Mouse (Mus musculus) right cerebral cortex, postnatal 25 days (tissue): ENCODE measurements around the gene Bzw2.

Source experiments
- DNase-seq: peaks from one replicate; pipeline ENCODE4 v3.0.0; 2022

Bzw2 gene

DNA sequence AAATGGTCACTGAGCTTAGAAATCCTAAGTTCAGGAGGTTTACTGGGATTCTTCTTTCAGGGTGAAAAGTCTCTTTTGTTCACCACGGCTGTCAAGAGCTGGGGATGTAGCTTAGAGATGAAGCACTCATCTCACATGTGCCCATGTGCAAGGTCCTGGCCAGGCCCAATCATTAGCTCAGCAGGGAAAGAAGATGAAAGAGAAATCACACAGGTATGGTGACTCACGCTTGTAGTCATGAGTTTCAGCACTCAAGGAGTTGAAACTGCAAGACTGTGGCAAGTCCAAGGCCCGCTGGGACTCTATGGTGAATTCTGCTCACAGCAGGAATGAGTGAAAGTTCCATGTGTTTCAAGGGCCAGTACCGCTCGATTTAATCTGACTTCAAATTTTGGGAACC, 23.8 kb downstream of the Bzw2 start:
- DNase-seq, result no peak

DNA sequence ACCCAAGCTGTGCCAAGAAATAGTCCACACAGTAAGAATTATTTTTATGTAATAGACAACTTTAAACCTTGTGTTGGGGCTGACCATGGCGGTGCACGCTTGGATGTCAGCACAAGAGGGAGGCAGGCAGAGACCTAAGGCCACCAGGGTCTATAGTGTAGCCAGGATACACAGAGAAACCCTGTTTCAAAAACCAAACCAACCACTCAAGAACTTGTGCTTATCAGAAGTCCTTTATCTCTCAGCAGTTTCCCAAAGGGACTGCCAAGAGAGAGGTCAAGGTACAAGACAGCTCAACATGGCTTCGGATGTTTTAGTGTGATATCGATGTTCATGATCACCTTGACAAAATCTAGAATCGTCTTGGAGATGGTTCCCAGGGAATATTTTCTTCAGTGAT, 24.3 kb downstream of the Bzw2 start:
- no peak for DNase-seq

DNA sequence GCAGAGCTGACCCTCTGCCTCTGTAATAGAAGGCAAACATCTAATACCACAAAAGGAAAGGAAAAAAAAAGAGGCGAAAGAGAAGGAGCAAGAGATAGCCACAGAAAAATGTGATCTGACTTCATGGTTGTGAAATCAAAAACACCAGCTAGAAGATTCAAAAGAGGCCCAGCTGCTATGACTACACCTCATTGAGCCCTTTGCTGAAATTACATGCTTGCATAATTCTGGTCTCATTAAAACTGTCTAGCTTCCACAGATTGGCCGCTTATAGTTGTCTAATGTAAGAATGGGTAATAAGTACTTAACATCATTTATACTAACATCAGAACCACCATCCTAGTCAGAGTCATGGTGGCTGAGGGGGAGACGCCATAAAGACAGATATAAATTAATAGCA, 25.2 kb downstream of the Bzw2 start:
- DNase-seq, result no peak

DNA sequence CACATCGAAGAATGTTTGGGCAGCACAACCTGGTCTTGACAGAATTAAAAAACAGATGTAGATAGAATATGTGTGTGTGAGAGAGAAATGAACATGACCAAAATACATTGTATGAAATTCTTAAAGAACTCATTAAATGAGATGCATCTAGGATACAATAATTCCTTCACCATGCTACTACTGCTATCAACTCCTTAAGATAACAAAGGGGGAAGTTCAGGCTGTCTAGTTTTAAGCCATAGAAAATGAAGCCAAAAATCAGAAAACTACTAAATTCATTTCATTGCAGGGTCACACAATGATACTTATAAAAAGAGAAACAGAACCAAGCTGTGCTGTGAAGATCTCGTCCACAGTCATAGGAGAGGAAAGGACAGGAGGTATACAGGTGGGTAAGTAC, 25.6 kb downstream of the Bzw2 start:
- no peak for DNase-seq

DNA sequence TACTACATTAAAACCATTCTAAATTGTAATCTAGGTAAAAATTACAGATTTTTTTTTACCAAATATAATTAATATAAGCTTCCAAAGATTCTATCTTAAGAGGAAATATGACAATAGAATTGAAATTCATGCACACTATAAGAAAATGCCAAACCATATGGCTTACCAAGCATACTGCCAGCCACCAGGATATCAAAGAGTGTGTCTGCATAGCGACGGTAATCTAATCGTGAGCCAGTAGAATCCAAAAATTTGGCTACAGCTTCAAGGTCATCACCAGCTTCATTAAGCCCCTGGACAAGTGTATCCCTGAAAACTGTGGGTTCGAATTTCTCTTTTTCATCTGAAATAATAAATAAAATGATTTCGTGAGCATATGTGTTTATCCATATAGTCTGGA, 28.1 kb downstream of the Bzw2 start:
- no peak for DNase-seq

DNA sequence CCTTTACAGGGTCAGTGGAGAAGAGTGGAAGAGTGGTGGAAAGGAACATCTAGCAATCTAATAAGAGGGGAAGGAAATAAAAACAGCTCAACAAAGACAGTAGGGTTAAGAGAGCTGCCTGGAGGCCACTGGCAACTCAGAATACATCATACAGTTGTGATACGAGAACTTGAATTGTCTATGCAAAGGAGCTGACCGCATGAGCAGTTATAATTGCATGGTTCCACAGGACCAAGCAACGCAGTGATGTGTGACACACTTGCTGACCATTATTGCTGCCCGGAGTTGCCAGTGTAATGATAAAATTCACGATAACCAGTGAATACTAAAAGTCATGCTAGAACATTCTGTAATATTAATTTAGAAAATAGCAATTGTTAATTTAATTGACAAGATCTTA, 31.8 kb downstream of the Bzw2 start:
- no peak for DNase-seq

DNA sequence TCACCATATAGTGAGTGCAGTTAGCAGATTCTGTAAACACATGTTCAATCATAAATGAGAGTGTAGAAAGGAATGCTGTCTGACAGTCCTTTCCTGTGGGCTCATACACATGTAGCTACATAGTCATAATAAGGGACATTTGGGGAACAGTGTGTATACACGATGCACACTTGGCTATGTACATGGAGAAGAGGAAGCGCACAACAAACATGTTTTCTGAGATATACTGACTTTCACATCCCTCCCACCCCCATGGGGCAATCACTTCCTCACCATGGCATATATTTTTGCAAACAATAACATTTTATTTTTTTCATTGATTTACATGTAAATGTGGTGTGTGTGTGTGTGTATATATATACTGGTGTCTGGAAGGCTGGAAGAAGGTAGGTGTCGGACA, 38.6 kb downstream of the Bzw2 start:
- DNase-seq, result no peak

DNA sequence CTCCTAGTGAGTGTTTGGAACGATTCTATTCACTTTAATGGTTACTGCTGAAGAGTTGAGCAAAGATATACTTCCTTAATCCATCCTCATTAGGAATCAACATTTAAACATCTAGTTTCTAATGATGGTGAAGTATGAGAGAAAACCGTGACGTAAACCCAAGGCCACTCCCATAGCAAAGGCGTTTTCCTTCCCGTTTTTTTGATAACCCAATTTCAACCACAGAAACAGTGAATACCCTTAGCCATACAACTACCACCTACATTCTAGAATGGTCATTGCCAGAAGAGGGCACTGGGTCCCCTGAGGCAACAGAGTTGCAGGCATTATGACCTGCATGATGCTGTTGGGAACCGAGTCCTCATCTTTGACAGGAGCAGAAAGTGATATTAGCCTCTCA, 40.7 kb downstream of the Bzw2 start:
- no peak for DNase-seq

DNA sequence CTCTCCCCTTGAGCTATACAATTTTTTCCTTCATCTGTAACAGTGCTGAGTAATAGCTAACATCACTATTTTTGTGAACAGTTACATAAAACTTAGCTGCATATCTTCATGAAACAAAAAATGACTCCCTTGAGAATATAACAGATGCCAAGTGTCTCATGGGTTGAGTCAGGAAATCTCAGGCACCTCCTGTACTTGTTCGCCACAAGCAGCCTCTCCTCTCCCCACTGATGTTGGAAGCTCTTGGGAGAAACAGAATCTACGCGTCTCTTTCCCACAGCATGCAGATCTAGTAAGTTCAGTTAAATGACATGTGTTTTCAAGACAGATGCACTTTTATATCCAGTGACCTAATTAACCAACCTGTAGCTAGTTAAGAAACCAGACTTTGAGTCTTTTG, 45.8 kb downstream of the Bzw2 start:
- no peak for DNase-seq

DNA sequence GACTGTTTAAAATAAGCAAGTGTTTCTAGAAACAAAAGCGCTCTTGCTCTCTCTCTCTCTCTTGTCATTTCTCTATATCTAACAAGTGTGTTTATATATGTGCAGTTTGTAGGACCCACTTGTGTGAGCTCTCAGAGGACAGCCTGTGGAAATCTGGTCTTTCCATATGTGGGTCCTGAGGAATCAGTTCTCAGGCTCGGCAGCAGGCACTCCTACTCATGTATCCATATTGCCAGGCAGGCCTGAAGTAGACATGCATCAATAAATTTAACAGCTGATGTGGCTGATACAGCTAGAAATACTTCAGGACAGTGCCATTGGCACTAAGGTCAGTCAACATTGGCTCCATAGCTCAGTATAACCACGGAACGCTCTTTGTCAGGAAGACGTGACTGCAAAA, 46.8 kb downstream of the Bzw2 start:
- DNase-seq, result no peak

DNA sequence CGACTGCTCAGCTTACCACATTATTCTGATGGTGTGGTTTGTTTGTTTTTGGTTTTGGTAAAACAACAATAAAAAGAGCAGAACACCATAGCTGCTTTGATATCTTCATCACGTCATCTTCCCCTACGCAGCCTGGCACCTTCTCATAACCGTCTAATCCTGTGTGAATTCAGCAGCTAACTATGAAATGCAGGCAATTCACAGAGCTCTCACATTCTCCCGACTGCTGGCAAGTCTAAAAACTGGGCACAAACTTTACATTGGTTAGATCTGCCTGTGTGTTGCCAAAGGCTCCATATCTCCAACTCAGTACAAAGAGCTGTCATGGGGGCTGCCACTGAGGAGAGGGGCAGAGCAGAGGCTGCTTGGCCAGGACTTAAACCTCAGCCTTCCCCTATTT, 47.4 kb downstream of the Bzw2 start:
- no peak for DNase-seq

DNA sequence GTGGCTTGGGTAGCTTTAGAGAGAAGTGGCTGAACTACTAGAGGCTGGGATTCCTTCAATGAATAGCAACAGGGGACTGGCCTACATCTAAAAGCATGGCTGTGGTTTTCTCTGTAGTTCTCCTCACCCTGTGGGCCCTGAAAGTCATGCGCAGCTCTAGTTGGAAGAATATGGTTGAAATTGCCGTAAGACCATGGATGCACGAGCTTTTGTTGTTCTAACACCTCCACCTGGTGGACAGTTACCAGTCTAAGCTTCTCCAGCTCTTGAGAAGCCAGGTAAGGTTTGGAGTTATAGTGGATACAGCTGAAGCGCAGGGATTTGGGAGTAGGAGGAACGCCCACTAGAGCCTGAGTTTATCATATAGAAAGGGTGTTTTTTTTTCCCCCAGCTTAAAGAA, 49.4 kb downstream of the Bzw2 start:
- DNase-seq, result no peak

DNA sequence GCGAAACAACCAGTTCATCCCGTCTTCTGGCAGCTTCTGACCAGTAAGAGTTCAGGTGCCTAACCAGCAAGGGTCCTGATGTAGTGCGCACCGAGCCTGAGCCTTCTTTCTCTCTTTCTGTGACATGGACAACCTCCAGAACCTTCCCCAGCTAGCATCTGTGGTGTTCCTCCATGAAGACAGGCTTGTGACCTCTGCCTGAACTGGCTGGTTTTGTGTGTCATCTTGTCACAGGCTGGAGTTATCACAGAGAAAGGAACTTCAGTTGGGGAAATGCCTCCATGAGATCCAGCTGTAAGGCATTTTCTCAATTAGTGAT, 54.3 kb downstream of the Bzw2 start:
- no peak for DNase-seq

DNA sequence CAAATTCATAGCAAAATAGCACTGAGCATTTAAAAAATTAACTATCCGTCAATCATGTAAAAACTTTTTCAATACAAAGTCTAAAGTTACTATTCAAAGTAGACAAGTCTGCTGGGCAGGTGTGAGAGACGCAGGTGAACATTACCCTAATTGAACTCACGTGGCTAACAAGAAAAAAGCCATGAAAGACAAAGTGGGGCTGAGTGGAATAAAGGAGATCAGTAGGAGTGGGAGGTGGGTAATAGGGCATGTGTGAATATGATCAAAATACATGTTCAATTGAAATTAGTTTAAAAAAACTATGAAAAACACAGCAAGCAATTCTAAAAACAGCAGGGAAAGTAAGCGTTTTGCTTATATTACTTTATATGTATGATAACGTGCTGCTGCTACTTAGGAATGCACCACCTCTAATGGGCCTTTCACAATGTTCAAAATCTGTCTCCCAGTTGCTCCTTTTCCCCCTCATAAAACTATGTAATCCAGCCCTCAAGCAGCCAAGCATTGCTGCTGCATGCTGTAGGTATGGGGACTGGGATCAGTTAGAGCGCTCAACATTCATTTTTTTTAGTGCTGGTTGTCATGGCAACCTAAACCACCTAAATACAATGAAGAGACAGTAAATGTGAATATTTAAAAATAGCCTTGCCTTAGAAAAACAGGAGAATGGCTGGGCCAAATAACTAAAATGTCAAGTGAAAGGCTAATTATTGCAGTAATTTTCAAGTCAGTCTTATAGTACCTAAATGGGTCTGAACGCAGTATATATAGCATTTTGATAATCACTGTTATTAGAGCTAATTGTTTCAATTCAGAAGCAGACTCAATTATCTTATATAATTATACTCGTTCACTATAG, 54.9 kb downstream of the Bzw2 start:
- DNase-seq, result no peak

DNA sequence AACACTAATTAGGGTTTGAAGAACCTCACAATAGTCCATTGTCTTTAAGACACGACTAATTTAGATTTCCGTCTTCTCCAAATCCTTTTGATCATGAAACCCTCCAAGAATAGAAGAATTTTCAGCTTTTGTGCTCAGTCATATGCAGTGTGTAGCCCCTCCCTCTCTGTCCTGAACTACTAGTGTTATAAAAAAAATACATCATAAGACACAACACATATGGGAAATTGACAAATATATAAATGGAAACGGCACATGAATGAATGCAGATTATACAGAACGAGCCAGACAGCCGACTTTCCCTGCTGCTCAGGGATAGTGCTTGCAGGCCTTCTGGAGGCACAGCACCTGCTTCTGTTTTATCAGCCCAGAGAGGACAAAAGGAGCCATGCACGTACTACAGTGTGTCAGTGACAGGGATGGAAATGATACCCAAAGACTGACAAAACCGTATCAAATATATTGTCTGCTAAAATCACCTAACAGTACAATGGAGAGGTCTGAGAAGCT, 62.5 kb downstream of the Bzw2 start:
- no peak for DNase-seq

DNA sequence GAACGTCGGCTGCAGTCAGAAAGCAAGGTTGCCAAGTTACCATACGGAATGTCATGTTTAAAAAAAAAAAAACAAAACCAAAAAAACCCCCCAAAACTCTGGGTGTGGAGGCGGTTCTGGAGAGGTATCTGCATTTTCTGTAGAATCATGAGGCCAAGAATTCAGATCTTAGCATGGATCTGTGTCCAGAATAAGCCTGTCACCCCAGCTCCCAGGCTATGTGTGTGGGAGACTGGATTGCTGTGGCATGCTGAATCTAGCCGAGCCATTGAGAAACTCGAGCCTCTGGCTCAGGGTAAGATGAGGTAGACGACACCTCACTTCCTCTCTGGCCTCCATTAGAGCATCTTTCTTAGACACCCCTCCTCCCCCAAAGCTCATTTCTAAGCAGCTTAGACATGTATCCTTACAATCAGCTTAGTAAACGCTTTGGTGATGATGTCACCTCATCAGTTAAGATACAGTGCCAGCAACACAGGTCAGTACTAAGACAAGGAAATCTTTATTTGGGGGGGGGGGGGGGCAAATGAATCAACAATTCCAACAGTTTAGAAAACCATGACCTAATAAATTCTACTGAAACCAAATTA, 64.7 kb downstream of the Bzw2 start:
- DNase-seq, result peak; percentile 53

DNA sequence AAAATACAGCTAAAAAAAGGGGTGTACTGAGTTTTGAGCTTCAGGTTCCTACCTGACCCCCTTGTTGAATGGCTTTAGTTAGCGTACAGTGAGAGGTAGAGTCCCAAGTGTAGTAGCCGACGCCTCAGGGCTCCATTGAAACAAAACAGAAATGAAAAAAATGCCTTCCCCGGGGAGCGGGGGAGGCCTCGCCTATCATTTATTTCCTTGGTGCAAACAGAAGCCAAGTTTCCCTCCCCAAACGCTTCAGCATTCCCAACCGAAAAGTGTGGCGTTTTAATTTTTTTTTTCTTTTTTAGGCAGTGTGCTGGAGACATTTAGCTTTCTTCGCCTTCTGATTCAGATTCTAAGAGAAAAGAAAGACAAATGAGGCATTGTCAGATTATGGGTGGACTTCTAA, 65.9 kb downstream of the Bzw2 start:
- DNase-seq, result no peak

DNA sequence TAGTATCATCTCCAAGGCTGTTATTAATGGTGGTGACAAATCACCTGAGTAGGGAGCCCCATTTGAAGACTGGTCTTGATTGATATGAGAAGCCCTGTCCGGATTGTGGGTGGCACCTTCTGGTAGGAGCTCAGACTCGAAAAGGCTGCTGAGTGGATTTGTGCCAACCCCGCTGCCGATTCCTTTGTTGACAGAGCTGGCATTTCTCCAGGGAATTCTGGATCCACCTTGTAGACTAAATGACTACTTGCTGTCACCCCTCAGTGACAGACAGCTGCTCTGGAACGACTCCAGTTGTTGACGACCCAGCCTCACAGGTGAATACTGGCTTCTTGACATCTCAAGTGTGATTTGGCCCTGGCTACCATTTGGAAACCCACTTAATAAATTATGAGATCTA, 68.7 kb downstream of the Bzw2 start:
- no peak for DNase-seq

DNA sequence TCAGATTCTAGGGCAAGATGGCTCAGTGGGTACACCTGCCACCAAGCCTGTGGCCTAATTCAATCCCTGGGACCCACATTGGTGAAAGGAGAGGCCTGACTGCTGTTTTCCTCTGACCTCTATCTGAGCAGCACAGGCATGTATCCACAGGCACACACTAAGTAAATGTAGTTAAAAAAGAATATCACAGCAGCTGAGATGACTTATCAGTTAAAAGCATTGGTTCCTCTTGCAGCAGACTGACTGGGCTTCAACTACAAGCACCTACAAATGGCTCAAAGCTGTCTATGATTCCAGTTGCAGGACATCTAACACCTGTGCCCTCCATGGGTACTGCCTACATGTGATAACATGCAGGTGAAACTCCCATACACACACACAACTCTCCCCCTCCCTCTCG, 69.1 kb downstream of the Bzw2 start:
- DNase-seq, result no peak

DNA sequence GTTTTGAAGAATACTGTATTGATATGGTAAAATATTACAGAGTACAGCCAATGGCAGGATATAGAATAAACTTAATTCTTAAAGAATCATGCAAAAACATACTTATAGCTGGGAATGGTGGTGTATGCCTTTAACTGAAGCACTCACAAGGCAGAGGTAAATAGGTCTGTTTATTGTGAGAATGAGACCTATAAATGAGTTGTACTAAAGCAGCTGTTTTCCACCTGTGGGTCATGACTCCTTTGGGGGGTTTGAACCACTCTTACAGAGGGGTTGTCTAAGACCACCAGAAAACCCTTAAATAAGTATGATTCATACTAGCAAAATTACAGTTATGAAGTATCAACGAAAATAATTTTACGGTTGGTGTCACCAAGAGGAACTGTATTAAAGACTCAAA, 72.5 kb downstream of the Bzw2 start:
- no peak for DNase-seq

DNA sequence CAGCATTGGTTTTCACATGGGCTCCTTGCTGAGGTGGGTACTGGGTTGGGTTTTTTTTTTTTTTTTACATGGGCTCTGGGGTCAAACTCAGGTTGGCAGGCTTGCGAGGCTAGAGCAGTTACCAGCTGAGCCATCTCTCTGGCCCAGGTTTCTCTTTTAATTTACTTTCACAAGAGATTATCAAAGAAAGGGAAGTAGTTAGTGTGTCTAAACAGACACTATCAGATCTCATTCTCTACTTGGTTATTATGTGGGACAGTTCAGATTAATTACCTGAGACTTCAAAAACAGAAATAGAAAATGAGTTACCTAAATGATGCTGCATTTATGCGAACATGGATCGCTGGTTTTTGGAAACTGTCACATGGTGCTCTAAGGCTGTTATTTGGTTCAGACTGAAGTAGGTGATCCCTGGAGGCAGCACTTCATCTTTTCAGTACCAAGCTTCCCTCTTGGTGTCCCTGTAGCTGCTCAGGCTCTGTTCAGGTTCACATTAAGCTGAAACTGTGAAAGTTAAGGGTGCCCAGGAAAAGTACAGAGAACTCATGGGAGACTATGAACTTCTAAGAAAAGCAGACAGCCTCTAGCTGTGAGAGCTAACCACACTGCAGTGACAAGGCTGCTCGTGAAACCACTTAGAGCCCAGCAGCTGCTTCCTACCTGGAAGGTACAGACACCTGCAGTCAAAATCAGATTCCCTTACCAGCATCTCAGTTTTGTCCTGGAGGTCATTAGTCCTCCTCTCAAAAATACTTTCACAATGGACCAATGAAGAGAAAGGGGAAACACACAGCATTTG, 79.6 kb downstream of the Bzw2 start:
- DNase-seq, result no peak

DNA sequence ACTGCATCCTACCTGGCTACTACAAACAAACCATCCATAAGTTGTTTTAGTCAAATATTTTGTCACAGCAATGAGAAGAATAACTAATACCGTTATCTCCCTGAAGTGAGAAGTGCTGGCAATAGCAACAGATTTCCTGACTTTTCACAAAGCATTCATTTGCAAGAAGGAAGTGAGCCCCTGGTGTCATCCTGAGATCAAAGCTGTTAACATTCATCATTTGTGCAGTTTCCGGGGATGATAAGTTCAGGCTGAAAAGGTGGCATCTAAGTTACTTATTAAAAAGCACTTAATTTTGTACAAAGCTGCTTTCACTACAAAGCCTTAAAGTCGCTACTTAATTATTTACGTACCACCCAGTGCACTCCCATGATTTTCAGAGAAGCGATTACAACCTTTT, 85.0 kb downstream of the Bzw2 start:
- DNase-seq, result no peak

DNA sequence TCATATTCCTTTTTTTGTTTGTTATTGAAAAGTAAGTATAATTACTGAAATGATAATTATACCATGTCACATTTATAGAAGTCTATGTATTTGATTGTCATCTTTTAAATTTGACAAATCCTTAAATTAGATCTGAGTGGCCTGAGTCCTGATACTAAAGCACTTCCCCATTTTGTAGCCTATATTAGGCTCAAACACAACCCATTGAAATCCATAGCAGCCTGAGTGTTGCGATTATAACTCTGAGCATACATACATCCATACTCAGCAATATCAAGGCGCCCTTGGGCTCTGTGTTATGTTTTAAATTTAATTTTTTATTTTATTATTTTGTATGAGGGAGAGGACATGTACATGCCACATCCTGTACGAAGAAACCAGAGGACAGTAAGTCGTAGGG, 87.6 kb downstream of the Bzw2 start:
- no peak for DNase-seq

DNA sequence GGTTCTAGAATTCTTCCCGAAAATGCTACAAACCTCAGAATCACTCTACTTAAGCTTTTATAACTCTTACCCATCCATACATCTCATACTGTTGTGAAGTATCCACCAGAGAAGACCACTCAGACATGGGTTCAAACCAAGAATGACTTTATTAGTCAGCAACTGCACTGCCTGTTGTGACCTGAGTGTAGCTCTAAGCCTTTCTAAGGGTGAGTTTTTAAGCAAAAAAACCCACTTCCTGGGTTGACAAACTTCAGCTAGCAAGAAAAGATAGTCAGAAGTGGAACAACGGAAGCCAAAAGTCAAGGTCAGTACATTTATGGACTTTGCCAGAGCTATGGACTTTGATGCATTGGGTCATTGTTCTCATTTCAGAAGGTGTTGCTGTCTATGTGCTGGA, 90.3 kb downstream of the Bzw2 start:
- no peak for DNase-seq
